Mouse (Mus musculus) gastrocnemius, postnatal 36 days (tissue): ENCODE measurements around the gene Man1c1. TPM values are rescaled to one million over a fixed set of nuclear protein-coding genes. Genes with fewer than 3 reads are reported as not detected.
A peak's percentile ranks its signal among the peaks of the same experiment; 100 is the strongest.

Experiments
- DNase-seq, 2 experiments: peaks; one replicate each; pipeline ENCODE4 v3.0.0; 2022
- intact Hi-C: fragments of 180-260 bp; cut with DNase I; formaldehyde crosslinking; loops from one replicate; pipeline ENCODE4 v1.15.1; 2025
- long read RNA-seq, 2 experiments: library from polyadenylated mRNA; stranded (forward); transcript quantifications; one replicate each; pipeline ENCODE4 v2.0.0; 2021
- total RNA-seq, 2 experiments: library from RNA; stranded (reverse); gene quantifications; 2 replicates each; pipeline ENCODE4 v1.2.3; 2021

The Man1c1 gene
- total RNA-seq = 1 to 10 TPM; 3.1 to 3.8 TPM
- long read RNA-seq, experiment 1, full-length matches to known transcripts = 1 of 1 reads
- long read RNA-seq, experiment 1, partial matches to known transcripts = 0 of 1 reads
- long read RNA-seq, experiment 1, other reads (novel, unspliced or antisense) = 0 of 1 reads
- long read RNA-seq, experiment 2, full-length matches to known transcripts = 2 of 3 reads
- long read RNA-seq, experiment 2, partial matches to known transcripts = 1 of 3 reads
- long read RNA-seq, experiment 2, other reads (novel, unspliced or antisense) = 0 of 3 reads

DNA sequence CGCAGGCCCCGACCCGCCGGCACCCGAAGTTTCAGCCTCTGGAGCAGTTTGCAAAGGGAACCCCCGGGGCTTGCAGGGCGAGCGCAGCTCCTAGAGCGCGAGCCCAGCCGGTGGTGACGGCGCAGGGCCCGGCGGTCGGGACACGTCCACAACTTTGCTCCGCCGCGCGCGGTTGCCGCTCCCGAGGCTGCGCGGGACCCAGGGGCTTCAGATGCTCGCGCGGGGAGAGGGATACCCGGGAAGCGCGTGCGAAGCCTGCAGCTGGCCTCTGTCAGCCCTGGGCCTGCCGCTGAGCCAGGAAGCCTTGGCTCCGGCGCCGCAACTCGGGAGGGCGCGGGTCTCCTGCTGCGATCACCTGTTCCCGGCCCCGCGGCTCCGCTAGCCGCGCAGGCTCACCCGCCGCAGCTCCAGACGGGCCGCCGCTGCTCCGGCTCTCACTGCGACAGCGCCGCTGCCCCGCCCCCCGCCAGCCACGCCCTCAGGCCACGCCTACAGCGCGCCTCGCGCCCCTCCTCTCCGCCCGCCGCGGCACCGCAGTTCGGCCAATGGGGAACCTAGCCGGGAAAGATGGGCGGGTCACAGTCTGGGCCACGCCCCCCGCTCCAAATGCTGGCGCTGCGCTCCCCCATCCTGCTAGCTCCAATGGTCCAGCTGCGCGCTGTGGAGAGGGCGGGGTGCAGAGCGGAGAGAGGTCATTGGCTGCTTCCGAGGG lies at the start of gene Man1c1:
TSS of gene Man1c1 (minus strand) at position 456 of the 712 bp plus-strand sequence.
- intact Hi-C loops = loop anchor here (5.0 kb wide), 1 partner anchor 112 kb away; no protein-coding TSS in a partner anchor
- DNase-seq = peak; percentile 98 to 99

DNA sequence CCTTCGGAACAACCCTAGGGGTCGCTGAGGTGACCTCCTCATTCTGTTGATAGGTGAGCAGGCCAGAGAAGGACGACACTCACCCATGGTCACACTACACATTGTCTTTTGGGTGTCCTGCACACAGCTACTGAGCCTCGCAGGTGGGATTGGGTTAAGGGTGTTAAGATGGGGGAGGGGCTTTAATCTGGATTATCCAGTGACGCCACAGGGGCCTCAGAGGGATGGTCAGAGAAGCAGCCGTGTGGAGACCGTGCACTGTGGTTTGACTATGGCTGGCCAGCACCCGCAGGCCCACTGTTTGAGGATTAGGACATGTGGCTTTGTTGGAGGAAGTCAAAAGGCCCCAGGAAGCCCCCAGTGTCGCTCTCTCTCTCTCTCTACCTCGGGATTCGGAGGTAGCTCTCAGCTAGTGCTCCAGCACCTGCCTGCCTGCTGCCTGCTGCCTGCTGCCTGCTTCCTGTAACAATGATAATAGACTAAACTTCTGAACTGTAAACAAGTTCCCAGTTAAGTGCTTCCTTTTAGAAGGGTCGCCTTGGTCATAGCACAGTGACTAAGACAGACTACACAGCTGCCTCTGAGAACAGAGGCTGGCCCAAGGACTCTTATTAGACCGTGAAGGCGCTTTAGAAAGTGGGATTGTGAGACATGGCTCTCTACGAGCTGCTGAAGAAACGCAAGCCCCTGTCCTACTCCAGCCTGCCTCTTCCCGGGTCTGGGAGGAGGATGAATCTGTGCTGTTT lies 49.6 kb upstream of the Man1c1 start:
- intact Hi-C loops = no loop called here
- DNase-seq = no peak

DNA sequence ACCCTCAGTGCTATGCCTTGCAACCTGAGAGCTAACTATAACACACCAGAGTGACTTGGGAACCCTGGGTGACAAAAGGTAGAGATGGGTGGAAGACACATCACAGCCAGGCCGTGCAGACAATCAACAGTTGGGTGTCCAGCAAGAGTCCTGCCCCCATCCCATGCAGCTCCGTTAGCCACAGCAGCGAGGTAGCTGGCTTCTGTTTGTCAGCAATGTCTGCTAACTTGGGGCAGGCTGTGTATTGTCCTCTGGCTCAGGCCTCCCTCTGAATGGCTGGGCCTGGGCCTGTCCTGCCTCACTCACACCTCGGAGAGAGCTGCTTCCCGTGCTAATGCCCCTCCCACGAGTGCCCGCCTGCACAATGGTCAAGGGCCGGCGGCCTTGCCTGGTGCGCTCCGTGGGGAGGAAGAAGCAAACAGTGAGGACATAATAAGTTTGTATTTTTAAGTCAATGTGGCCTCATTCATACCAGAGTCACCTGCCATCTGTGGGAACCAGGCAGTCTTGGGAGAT lies 48.9 kb upstream of the Man1c1 start:
- intact Hi-C loops = no loop called here

DNA sequence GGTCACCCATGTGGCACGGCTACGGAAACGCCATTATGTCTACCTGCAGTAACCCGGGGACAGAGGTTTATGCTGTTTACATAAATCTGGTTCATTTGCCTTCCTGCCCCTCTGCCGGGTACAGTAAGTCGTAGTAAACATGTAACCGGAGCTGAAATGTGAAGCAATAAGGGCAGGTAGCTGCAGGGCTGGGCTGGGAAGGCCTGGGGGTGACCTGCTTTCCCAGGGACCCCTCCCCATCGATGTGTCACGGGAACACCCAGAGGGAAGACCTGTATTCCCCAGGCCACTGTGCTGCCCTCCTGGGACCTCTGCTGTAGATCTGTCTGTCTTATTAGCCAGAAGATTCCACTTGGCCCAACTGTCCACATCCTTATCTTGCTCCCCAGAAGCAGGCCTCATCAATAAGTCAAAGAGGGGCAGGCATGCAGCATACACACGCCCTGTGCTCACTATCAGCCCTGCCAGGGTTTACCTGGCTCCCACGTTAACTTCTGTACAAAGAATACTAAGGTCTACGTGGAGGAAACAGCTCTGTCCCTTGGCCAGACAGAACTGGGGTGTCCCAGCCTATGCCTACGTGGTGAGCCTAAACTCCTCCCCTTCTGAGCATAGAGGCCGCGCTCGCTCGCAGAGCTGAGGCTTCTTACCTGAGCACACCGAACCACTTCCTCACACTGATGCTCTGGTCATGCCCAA lies 47.7 kb upstream of the Man1c1 start:
- intact Hi-C loops = no loop called here

More for the DNA sequence above, 48.9 kb upstream of the Man1c1 start:
- DNase-seq = no peak

DNA sequence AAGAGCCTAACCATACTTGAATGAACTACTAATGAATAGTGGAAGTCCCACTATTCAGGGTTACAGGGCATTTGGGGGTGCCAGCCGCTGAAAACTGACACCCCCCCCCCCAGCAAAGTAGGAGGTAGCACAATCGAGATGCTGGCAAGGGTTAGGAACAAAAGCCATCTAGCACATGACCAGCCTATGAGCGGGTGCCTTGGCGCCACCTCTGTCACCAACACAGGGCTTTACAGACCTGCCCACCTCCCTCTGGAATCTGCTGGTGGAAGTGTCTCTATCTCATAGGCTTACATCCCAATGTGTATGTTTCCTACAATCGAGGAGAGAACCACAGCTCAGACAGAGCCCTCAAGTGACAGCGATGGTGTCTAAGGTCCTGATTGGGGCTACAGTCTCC lies 46.7 kb upstream of the Man1c1 start:
- DNase-seq = no peak
- intact Hi-C loops = no loop called here

More for the DNA sequence above, 47.7 kb upstream of the Man1c1 start:
- no peak for DNase-seq

DNA sequence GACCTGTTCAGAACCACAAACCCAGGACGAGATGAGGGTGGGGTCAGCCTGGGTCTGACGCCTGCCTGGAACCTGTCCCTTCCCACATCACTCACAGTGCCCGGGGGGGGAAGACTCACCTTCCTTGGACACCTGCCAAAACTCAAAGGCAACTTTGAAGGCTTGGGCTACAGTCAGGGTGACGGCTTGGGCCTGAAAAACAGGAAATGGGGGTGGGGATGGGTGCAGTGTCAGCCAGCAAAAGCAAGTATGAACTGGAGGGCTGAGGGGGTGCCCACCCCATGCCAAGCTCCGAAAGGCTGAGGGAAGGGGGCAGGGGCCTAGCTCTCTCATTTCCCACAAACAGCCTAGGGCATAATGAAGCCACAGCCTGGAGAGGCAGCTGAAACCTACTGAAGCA lies 46.2 kb upstream of the Man1c1 start:
- DNase-seq = no peak
- intact Hi-C loops = no loop called here

DNA sequence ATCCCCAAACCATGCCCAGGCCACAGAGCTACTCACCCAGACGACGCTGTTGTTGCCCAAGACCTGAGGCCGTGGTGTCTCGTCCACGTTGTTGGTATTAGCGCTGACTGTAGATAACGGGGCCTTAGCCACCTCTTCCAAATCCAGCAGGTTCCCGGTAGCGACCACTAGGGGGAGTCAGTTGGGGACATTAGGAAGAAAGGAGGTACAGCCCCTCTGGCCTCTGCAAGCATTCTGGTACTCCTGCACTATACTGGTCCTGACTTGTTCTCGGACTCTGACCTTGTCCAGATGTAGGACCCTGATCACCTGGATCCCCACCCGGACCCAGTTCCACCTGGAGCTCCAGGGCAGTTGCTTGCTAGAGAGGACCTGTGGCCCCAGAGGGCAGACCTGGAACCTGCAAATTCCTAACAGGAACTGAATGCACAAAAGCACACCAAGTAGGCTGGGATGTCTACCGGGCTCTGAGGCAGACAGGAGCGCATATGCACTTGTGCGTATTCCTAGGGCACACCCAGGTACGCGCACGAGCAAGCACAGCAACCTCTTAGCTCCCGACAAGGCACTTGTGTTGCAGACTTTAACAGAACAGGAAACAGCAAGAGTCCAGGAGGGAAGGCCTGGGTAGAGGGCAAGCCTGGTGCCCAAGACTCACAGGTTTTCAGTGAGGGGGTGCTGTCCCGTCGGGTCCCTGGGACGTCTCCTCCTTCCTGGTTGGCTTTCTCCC lies 45.4 kb upstream of the Man1c1 start:
- intact Hi-C loops = no loop called here
- no peak for DNase-seq

DNA sequence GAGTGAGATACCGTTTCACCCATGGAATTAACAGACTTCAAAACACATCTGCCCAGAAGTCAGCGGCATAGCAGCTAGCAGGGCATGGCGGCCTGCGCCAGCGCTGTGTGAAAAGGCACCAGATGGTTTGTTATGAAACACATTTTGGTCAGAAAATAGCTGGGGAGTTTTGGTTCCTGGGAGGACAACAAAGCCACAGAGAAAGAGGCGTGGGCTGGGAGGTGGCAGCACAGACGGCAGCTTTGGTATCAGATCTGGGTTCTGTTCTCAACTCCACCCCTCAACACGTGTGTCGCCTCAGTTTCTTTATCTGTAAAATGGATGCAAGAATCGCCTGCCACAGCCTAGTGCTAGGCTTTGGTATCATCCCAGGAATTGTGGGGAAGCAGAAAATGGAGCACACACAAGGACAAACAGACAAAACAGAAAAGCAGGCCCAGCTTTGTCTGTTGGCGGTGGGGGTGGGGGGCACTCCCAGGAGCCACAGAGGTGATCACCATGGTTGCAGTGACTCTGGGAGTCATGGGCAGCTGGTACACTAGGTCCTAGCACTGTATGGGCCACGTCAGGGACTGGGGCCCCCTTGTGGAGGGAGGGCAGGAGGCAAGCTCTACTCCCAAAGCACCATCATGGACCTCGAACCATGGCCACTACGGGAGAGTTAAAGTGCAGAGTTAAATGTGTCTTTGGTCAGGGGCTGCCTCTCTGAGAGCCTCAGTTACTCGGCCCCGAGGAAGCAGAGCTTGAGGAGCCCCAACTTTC lies 42.0 kb upstream of the Man1c1 start:
- DNase-seq = no peak
- intact Hi-C loops = no loop called here

DNA sequence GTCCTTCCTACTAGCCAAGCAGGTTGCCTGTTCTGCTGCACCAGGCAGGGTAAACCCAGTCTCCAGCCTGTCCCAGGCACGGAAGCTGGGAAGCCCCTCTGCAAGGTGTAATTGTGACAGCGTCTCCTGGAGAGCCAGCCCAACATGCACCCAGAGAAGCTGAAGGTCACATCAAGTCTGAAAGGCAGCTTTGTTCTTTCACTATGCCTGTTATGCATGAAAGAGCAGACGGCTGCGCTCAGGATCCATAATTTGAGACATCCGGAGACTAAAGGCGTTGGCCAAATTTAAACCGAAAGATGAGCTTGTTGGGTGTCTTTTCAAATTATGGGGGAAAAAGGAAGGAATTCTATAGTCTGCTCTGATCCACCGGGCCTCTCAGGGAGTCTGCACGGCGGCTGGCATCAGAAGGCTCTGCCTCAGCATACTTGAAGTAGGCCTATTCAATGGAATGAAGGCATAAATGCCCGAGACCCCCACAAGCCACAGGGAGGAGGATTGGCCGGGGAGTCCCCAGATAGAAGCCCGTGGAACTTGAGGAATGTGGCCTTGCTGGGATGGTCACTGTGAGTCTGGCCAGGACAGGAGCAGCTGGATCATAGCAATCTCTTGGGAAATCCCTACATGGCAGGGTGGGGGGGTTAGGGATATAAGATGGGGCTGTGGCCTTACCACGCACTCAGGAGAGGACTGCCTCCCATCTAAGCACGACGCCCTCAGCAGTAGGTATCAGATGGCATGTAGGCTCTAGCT lies 40.0 kb upstream of the Man1c1 start:
- no peak for DNase-seq
- intact Hi-C loops = no loop called here

DNA sequence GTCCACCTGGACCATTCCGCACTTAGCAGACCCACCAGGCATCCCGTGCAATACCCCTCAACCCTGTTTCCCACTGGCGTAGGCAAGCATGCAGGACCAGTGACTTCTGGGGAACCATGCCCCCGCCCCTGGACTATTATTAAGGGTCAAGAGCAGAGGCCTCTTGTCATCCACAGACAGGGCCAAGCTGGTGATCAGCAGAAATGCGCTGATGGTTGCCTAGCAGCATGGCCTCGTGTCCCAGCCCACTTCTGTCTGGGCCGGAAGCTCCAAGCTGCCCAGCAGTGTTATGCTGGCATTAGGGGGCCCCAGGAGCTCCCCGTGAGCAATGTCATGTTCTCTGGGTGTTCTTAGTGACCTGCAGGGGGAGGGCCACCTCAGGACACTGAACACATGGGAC lies 37.9 kb upstream of the Man1c1 start:
- no peak for DNase-seq
- intact Hi-C loops = no loop called here

DNA sequence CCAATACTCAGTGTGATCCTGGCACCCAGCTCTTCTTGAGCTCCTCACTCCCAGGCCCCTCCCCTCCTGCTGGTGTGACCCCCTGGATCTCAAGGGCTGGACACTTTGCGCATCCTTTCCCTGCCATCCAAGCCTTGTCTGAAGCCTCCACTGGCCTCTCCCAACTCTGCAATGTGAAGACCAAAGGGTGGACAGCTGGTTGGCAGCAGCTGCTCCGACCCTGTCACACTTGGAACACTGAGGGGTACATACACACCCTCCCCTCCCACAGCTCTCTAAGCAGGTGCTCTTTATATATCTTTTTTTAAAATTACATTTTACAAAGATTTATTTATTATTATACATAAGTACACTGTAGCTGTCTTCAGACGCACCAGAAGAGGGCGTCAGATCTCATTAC lies 36.1 kb upstream of the Man1c1 start:
- DNase-seq = no peak
- intact Hi-C loops = no loop called here

DNA sequence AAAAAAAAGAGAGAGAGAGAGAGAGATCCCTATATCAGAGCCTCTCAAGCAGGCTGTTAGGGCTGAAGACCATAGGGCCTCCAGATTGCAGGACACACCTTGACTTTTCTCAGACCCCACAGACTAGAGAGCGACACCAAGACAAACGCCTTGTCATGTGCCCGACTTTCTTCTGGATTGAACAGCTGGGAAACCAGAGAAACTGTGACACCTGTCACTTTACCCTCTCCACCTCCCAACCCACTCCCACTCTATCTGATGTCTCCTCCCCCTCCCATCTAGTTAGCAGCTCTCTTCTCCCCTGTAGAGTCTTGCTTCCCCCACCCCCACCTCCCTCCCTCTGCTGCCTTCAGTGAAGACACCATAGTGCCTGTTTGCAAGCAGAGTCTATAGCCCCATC lies 35.4 kb upstream of the Man1c1 start:
- DNase-seq = no peak
- intact Hi-C loops = no loop called here

DNA sequence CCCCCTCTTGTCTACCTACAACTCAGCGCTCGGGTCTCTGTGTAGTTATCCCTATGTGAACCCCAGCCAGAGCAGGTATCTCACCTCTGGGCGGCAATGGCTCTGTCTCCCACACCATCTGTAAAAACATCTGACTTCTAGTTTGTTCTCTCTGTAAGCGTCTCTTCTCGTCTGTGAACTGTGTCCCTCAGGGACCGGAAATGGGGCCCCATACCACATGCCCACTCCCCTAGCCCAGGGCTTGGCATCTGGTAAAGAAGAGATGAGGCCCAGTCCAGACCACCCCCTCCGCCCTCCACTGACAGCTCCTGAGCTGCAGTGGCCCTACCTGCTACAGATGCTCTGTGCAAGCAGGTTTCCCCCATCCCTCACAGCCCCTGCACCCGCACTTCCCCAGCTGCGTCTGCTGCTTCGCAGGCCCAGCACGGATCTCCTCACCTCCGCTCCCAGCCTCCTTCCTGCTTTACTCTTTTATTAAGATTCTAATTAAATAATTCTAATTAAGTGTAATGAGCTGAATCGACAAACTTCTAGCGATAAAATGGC lies 33.3 kb upstream of the Man1c1 start:
- no peak for DNase-seq
- intact Hi-C loops = no loop called here

DNA sequence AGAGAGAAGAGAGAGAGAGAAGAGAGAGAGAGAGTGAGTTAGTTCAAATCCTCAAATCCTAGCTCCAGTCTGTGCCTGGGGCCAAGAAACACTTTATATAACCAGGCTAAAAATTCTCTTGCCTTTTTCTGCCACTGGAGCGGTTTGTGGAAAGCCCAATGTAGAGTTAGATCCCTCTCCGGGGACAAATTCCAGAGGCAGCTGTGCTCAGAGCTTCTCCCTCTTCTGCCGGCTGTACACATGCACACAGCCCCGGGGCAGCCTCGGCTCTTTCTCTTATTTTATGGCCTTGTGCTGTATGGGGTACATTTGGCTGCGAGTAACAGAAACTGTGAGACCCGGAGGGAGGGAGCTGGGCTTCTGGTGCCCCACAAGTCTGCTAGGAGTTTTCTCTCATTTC lies 32.1 kb upstream of the Man1c1 start:
- no peak for DNase-seq
- intact Hi-C loops = no loop called here

DNA sequence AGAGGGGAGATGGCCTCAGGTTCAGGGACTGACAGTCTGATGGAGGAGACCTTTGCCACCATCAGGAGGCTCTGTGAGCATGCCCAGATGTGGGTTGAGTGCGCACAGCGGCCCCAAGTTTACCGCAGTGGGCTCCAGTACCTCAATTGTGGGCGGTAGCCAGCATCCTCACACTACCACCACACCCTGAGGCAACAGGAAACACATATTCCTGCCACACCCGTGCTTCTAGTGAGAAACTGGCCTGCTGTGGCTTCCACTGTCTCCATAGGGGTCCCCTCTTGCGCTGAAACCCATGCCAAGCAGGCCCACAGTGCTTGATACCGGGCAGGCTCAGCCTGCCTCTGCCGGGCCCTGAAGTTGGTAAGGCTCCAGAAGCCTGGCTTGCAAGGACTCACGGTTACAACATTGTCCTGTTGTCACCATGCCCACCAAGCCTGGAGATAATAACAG lies 30.6 kb upstream of the Man1c1 start:
- intact Hi-C loops = no loop called here
- DNase-seq = peak in 1 of 2 experiments; percentile 46

DNA sequence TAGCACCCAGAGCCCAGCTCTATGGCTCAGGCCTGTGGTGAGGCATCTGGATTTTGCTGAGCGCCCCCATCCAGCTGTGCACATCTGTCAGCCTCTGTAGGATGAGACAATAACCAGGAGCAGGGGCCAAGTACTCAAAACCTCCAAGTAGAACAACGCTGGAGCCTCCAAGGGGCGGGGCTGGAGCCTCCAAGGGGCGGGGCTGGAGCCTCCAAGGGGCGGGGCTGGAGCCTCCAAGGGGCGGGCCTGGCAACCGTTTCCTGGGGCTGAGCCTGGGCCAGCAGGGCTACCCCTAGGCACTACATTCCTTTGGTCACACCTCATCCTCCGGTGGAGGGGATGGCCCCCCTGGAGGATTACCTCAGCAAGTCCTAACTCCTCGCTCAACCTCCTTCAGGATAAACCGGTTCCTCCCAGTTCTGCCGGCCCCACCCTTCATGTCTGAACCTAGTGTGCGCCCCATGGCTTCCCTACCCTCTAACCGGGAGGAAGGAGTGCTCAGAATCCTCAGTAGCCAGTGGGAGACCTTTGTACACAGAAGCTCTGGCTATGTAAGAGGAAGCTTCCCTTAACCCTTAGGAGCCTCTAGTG lies 30.0 kb upstream of the Man1c1 start:
- intact Hi-C loops = no loop called here
- peak; percentile 63 to 74 for DNase-seq

DNA sequence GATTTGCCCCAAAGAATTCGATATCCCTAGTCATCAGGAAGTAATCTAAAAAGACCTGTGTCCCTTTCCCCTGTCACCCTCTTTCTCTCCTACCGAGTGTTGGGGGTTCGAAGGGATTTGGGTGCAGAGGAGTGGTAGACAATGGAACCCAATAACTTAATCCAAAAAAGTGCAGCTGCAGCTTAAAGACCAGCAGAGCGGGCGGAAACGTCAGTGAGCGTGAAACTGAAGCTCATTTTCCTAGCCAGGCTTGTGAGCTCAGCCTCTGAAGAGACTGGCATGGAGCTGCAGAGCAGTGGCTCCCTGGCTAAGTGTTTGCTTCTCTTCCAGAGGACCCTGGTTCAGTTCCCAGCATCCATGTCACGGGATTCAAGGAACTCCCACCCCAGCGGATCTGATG lies 29.3 kb upstream of the Man1c1 start:
- intact Hi-C loops = no loop called here
- DNase-seq = no peak

DNA sequence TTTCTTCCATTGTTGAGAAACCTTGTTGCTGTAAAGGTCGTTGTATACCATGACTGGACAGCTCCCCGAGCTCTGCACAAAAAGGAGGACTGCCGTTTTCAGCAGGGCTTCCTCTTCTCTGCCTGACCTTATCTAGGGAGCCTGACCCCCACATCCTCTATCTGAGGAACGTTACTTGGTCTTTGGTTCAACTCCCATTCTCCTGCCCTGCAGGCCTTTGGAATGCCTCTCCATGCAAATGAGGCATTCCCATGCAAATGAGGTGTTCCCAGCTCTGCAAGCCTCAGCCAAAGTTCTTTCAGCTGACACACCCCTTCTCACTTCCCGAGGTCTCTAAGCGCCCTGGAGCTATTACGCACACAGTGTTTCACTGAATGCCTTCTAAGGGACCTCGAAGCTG lies 26.0 kb upstream of the Man1c1 start:
- DNase-seq = no peak
- intact Hi-C loops = no loop called here
